Comparison of ENCODE assay signal across 9 mouse cellular contexts in genomic region chr1:155210011-155210763, GRCm38 (mm10). TPM values are rescaled to one million over a fixed set of nuclear protein-coding genes. Genes with fewer than 3 reads are reported as not detected.
DNase-seq lines count a peak whose midpoint lies in the region; ATAC-seq and TF ChIP-seq lines count a peak whose summit lies in the region.
"Had no signal": no experiment of that assay in that cellular context is flagged by ENCODE, and none has a peak within 500 bp of the region (broad histone marks: within the 10 kb centered on the region; RNA-seq: fewer than 3 reads in every experiment).

No protein-coding gene starts in this region.

- ATAC-seq in forebrain, postnatal 0 days = peak; percentile 55
- ATAC-seq in hindbrain, embryonic 13.5 days (ENCODE audit: low FRiP score) = peak; percentile 43
- ATAC-seq in intestine, embryonic 15.5 days = no peak

- peak overlapping the region; percentile 36 for H3K27ac ChIP-seq in forebrain, postnatal 0 days (ENCODE audit: low read depth, low read length)
- H3K27ac ChIP-seq in hindbrain, embryonic 13.5 days = peak overlapping the region; percentile 64
- H3K27ac ChIP-seq in intestine, embryonic 15.5 days = no peak overlapping the region

- peaks cover 28% of the 10 kb centered on the region for H3K4me1 ChIP-seq in forebrain, postnatal 0 days (ENCODE audit: insufficient read depth)
- peaks cover 70% of the 10 kb centered on the region for H3K4me1 ChIP-seq in hindbrain, embryonic 13.5 days (replicated peaks)
- peaks cover 32% of the 10 kb centered on the region for H3K4me1 ChIP-seq in intestine, embryonic 15.5 days (replicated peaks)

- TF ChIP-seq CTCF in brain, embryonic 14.5 days (IDR thresholded peaks at IDR 0.05; ENCODE audit: borderline replicate concordance, extremely low read depth, insufficient read depth, insufficient read length) = no peak
- TF ChIP-seq CTCF in forebrain, postnatal 0 days (IDR thresholded peaks at IDR 0.05; ENCODE audit: low read depth) = no peak

- DNase-seq in adrenal gland, adult 8-10 months = peak; percentile 4
- DNase-seq in adrenal gland, postnatal 10 days = no peak
- peak; percentile 79 for DNase-seq in brain, embryonic 14.5 days (ENCODE audit: low read depth)
- no peak for DNase-seq in forebrain, postnatal 0 days
- DNase-seq in embryo, embryonic 9.5 days (ENCODE audit: extremely low spot score) = no peak
- no peak for DNase-seq in urinary bladder, postnatal 14 days (ENCODE audit: low spot score)
- DNase-seq: thymus, adult 18-20 months had no signal

- H3K4me3 ChIP-seq in forebrain, postnatal 0 days (ENCODE audit: low read depth, low read length) = no peak overlapping the region
- H3K4me3 ChIP-seq in hindbrain, embryonic 13.5 days = no peak overlapping the region
- no peak overlapping the region for H3K4me3 ChIP-seq in intestine, embryonic 15.5 days (replicated peaks)

- no peak overlapping the region for H3K4me2 ChIP-seq in forebrain, postnatal 0 days (ENCODE audit: low read depth)
- H3K4me2 ChIP-seq in hindbrain, embryonic 13.5 days = no peak overlapping the region
- no peak overlapping the region for H3K4me2 ChIP-seq in intestine, embryonic 15.5 days (replicated peaks)

- H3K9me3 ChIP-seq in forebrain, postnatal 0 days (ENCODE audit: low read length) = no peaks in the 10 kb centered on the region
- no peaks in the 10 kb centered on the region for H3K9me3 ChIP-seq in hindbrain, embryonic 13.5 days
- no peaks in the 10 kb centered on the region for H3K9me3 ChIP-seq in intestine, embryonic 15.5 days

- 39% methylated on average over 11 of the region's 11 CpGs for WGBS in forebrain, postnatal 0 days
- 72% methylated on average over 11 of the region's 11 CpGs for WGBS in hindbrain, embryonic 13.5 days
- WGBS in intestine, embryonic 15.5 days = 71% methylated on average over 11 of the region's 11 CpGs

- TF ChIP-seq POLR2A in brain, embryonic 14.5 days (IDR thresholded peaks at IDR 0.05; ENCODE audit: borderline replicate concordance, extremely low read depth, insufficient read depth, insufficient read length, poor library complexity, severe bottlenecking) = no peak

- 0 out of 2 replicates have a peak overlapping the region, but pooled peaks have one; percentile 10 for H3K9ac ChIP-seq in forebrain, postnatal 0 days
- H3K9ac ChIP-seq in hindbrain, embryonic 13.5 days = 0 out of 2 replicates have a peak overlapping the region, but pooled peaks have one; percentile 36
- H3K9ac ChIP-seq in intestine, embryonic 15.5 days = no peak overlapping the region

- H3K36me3 ChIP-seq in forebrain, postnatal 0 days (ENCODE audit: insufficient read depth) = peaks cover 10% of the 10 kb centered on the region; the same call in 1 of the 2 replicates
- H3K36me3 ChIP-seq in hindbrain, embryonic 13.5 days = peaks cover 15% of the 10 kb centered on the region
- no peaks in the 10 kb centered on the region for H3K36me3 ChIP-seq in intestine, embryonic 15.5 days

- H3K27me3 ChIP-seq in forebrain, postnatal 0 days (ENCODE audit: insufficient read depth, low read length) = no peaks in the 10 kb centered on the region
- H3K27me3 ChIP-seq in hindbrain, embryonic 13.5 days = no peaks in the 10 kb centered on the region
- no peaks in the 10 kb centered on the region for H3K27me3 ChIP-seq in intestine, embryonic 15.5 days (replicated peaks)

RNA-seq across cellular contexts. Expression of gene BC034090, which starts 34.1 kb away (rescaled TPM):
- 10 to 100 TPM; 28.2 to 60.1 (median 36.1) TPM for total RNA-seq in adrenal gland, adult 8-10 months (2022)
- total RNA-seq in adrenal gland, postnatal 10 days (2021) = 10 to 100 TPM; 22.3 to 26.2 TPM
- polyA plus RNA-seq in brain, embryonic 14.5 days (2012; rRNA removed) = 10.4 and 13.3 TPM in 2 replicates
- 7.4 and 9.9 TPM in 2 replicates for total RNA-seq in forebrain, postnatal 0 days (2014; rRNA removed)
- polyA plus RNA-seq in forebrain, postnatal 0 days (2015; fragmentation: Nextera tagmentation; extraction: Ambion mirVana) = 1.4 and 2.5 TPM in 2 replicates
- polyA plus RNA-seq in hindbrain, embryonic 13.5 days (2015; fragmentation: Nextera tagmentation; extraction: Ambion mirVana) = 3.9 and 4.7 TPM in 2 replicates
- 1.7 and 2.2 TPM in 2 replicates for polyA plus RNA-seq in intestine, embryonic 15.5 days (2015; fragmentation: Nextera tagmentation; extraction: Ambion mirVana)

RNA-seq across cellular contexts. Expression of gene Stx6, which starts 51.7 kb away (rescaled TPM):
- 10 to 100 TPM; 51.1 to 58.4 (median 54.2) TPM for total RNA-seq in adrenal gland, adult 8-10 months (2022)
- total RNA-seq in adrenal gland, postnatal 10 days (2021) = 10 to 100 TPM; 47.9 to 65.0 TPM
- polyA plus RNA-seq in brain, embryonic 14.5 days (2012; rRNA removed) = 115 and 116 TPM in 2 replicates
- 120 and 122 TPM in 2 replicates for total RNA-seq in forebrain, postnatal 0 days (2014; rRNA removed)
- 89.2 and 97.5 TPM in 2 replicates for polyA plus RNA-seq in forebrain, postnatal 0 days (2015; fragmentation: Nextera tagmentation; extraction: Ambion mirVana)
- polyA plus RNA-seq in hindbrain, embryonic 13.5 days (2015; fragmentation: Nextera tagmentation; extraction: Ambion mirVana) = 121 TPM in 2 replicates
- 52.9 and 54.2 TPM in 2 replicates for polyA plus RNA-seq in intestine, embryonic 15.5 days (2015; fragmentation: Nextera tagmentation; extraction: Ambion mirVana)

Comparison
In these comparisons a context has a peak if more than half of its experiments do, and no peak if none do; other contexts are left out.
1. DNase-seq: peak in adrenal gland, adult 8-10 months (single experiment) and brain, embryonic 14.5 days (single experiment); none in adrenal gland, postnatal 10 days (single experiment), forebrain, postnatal 0 days (single experiment), embryo, embryonic 9.5 days (single experiment) and urinary bladder, postnatal 14 days (single experiment).